Mouse (Mus musculus) megakaryocyte progenitor cell, adult 5-6 weeks (primary cell): ENCODE data around the gene Afap1. TPM values are rescaled to one million over a fixed set of nuclear protein-coding genes. Genes with fewer than 3 reads are reported as not detected.

ENCODE experiments used
- ATAC-seq: replicated peaks from 2 replicates; pipeline ENCODE4 v1.8.0; 2016; ENCODE audit warnings: mild to moderate bottlenecking, moderate TSS enrichment, inconsistent platforms; ENCODE audit not compliant: poor library complexity
- total RNA-seq, 2 experiments: library from RNA; stranded (forward) in 1 of 2; stranded (reverse) in 1 of 2; fragments of 157-497, 149-512 nt in 1 of 2; fragments of 200-1000 nt in 1 of 2; gene quantifications; 2 replicates each; pipeline versions ENCODE4 v1.2.3 to v1.2.4; 2015 to 2017

Afap1 gene
- total RNA-seq, 2 experiments from 2014 or later: 15.5 to 27.9 TPM

DNA sequence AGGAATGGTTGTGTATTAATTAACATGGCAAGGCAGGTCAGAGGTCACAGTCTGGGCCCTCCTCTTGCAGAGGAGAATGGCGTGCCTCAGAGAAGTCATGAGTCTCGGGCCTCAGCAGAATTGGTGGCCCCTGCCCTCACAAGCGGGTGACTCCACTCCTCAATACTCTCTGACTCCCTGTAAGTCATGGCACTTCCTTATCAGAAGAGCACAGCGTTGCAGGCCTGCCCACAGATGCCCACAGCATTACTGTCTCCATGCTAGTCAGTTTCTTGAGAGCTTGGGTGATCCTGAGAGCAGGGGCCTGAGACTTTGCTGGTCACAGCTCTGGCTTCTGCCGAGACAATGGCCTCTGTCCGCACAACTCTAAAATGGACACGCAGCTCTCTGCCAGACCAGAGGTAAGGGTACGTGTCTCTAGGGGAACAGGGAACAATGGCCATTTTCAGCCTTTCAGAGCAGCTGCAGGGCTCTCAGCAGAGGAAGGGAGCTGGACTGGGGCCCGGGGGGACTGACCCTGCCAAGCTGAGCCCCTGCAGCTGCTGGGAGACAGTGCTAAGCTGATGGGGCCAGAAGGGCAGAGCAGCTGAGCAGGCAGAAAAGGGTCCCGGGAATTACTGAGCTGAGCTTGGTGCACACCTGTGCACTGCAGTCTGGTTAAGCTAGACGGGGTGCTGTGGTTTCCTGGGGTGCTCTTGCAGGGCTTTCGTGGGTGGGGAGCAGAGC, 77.4 kb downstream of the Afap1 start:
- peak; percentile 82 for ATAC-seq

DNA sequence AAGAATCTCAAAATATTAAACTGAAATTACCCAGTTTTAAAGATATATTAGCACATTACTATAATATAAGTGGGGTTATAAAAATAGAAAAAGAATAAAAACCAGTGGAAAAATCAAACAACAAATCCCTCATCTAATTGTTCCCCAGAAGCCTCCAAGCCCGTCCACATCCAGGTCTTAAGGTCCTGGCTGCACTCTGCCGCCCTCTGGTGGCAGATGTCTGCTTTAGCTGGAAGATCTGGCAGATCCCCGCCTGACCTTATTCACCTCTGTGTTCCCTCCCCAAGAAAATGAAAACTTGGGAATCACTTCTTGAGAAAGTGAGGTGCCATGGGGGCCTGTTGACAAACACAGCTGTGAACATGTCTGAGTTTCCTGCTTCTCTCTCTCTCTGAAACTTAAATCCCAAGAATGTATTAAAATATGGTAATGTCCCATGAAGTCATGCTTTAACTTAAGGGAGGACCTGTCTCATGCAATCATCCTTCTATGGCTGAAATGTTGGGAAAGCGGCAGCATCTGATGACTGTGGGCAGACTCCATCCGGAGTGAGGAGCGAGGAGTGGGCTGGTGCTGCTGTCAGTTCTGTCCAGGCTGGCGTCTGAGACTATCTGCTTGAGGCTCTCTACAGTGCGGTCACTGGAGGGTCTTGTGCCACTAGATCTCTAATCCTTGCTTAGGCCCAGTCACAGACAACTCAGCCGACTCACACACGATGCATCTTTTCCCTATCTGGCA, 78.9 kb downstream of the Afap1 start:
- peak; percentile 62 for ATAC-seq

DNA sequence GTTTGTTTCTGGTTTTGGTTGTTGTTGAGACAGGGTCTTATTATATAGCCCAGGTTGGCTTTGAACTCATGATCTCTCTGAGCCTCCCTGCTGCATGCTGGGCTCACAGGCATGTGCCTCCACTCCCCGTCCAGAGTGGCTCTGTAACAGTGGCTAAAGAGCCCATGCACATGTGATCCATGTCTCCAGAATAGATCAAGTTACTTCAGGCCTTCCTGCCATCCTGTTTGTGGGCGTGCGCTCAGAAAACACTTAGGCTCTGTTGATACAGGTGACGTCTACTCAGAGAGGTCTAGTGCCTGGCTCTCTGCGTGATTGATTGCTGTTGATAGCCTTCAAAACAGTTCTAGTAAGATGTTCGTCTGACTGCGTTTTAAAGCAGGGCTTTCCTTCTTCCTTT, 79.6 kb downstream of the Afap1 start:
- no peak for ATAC-seq

DNA sequence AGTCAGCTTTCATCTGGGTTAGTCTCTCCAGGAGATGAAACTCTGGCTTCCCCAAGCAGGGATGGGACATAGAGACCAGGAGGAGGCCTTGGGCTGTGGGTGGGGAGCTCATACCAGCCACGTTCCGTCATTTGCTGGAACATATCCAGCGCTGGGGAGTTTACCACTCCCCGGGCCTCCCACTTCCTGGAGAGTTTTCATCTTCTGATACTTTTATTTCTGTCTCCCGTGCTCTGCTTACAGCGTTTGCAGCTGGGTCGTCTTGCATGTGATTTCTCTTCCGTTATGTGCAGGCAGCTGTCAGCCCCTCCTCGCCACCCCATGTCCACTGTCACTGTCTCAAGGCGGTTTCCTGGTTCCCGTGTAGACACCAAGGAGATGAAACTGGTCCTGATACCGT, 80.7 kb downstream of the Afap1 start:
- ATAC-seq: peak; percentile 26; the same call in 1 of the 2 replicates

DNA sequence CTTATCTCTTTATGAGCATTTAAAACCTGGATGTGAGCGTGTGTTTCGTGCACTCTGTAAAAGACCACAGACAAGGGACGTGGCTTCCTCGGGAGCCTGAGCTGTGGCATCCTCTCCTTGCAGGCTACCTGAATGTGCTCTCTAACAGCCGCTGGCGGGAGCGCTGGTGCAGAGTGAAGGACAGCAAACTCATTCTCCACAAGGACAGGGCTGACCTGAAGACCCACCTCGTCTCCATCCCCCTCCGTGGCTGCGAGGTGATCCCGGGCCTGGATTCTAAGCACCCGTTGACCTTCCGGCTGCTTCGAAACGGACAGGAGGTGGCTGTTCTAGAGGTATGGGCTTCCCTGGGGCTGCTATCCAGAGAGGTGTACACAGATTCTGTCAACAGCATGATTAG, 81.1 kb downstream of the Afap1 start:
- ATAC-seq: no peak

DNA sequence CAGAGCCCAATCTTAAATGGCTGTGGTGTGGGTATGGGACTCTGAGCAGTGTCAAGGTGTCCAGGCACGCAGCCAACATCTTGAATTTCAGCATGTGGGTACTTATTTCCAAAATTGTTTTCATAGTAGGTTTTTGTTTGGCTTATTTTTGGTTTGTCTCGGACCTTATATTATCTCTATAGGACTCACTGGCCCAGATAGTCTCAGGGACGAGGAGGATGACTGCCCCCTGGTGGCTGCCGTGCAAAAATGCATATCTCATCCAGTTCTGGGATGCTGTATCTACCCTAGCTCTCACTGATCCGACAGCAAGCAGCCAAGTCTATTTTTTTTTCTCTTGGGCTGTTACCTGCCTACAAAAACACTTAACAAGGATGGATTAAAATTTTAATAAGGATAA, 82.6 kb downstream of the Afap1 start:
- ATAC-seq: peak; percentile 81

DNA sequence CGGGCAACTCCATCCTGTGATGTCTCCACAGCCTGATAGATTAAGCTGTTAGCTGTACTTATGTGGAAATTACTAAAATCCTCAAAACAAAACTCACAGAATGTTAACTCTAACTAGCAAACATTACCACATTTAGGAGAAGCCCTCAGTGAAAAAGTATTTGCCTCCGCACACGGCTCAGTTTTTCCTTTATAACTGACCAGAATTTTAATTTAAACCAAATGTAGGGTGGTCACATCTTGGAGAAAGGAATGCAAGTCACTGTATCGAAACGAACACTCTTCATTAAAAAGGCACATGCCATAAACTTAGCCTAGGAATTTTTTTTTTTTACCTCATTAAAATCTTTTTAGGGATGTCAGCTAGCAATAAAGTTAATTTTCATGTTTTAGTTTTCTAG, 87.4 kb downstream of the Afap1 start:
- ATAC-seq: no peak

DNA sequence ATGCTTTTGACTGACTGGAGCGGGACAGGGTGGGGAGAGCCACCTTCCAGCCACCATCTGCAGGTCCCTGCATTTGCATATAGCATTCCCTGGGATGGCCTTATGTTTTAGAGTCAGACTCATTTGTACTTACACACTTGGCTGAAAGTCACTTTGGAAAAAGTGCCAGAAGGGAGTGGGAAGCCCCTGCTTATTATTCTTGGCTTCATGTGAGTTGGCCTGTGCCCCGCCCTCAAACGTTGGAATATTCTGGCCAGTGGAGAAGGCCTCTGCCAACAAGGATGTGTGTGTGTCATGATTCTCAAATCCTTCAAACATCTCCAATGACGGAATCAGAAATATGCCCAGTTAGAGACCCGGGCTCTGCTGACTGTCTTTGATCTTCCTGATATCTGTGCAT, 88.2 kb downstream of the Afap1 start:
- ATAC-seq: no peak

DNA sequence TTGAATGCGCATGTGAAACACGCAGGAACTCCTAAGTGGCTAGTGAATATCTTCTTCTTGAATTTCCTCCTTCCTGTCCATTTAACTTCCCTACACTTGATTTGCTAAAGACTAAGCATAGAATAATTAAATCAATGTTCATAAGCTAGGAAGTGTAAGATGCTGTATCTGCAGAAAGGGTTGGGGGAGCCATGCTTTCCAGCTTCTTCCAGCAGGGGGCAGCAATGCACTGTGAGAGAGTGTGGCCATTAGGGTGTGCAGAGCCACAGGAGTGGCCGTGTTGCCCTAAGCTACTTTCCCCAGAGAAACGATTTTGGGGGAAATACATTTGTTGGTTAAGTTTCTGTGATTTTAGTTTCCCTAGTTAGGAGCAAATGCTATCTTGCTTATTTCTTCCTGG, 88.9 kb downstream of the Afap1 start:
- peak; percentile 90 for ATAC-seq

DNA sequence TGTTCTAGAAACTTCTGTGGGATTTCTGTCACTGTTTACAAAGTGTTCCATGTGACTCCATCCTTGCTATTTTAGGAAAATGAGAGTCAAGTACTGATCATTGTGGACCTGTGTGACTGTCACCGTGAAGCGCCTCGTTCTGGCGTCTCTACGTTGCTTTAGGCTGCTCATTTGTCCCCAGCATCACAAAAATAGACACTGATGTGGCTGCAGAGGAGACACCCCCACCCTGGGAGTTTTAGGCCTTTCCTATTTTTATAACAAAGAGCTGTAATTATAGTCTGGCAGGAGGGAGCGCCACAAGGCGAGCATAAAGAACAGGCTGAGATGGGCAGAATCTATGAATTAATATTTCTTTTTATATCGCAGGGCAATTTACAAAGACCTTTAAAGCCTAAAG, 92.5 kb downstream of the Afap1 start:
- ATAC-seq: no peak

DNA sequence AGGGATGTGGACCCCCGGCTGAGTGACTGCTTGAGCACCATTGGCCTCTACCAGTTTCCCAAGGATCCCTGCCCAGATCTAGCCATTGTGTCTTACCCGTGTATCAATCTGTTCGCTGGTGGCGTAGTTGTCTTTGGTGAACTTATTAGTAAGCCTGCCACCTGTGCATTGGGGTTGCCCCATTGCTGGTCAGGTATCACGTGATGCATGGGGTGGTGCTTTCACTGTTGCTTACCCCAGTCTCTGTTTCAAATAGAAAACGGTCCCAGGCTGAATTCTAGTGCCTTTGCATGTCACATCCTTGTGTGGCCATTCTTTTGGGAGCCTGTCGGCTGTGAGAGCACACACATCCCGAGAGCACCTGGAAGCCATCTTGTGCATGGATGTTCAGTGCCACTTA, 95.0 kb downstream of the Afap1 start:
- ATAC-seq: no peak

DNA sequence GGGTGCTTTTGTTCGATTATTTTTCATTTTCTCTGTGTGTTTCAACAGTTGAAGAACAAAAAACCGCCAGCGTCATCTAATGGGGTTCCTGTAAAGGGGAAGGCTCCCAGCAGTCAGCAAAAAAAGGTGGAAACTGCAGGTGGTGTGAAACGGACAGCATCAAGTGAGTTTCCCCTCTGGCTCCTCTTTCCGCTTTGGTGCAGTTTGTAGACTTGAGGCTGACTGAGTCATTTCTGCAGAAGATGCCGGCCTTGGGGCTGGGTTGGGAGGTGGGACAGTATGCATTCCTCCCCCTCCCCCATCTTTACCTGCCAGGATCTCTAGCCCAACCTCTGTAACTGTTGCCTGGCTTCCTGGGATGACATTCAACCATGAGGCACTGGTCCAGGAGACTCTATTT, 96.4 kb downstream of the Afap1 start:
- ATAC-seq: no peak

DNA sequence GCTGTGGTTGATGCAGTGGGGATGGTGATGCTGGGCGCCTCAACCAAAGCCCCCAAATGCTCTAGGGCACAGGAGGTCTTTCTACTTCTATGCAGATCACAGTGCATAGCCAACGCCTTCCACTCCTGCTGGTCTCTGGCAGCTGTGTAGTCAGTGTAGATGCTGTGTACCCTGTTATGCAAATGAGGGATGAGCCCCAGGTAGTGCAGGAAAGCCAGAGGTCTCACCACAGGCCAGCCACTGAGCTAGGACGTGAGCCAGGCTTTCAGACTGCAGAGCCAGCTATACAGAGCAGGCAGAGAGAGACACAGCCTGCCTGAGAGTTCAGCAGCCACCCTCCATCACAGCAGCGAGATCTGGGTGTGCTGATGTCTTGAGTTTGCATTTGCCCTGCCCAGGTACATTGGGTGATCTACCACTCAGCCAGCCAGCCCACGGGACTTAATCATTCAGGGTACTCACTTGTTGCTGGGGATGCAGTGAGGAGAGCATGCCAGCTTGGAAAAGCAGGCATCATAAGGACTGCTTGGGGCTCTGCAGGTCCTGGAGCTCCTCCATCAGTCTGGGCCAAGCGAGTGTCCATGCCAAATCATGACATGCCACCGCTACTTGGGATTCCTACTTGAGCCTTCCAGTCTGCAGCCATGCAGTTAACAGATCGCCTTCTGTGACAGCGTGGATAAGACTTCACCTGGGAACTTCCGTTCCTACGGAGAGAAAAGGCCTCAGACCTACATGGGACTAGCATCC, 97.0 kb downstream of the Afap1 start:
- ATAC-seq: no peak

DNA sequence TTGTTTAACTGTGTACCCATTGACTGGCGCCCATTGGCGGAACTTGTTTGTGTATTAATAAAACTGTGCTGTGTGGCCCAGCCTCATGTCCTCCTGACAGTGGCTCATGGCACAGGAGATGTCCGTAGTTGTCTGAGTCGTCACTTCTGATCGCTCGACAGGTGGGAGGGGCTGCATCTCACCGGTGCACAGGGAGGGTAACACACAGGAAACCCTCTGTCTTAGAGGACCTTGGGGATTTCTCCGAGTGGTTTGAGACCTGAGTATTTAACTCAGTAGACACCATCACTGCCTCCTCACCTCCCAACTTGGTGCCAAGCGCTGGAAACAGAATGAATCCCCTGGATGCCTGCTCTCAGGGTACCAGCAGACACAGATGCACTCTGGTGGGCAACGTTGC, 110.7 kb downstream of the Afap1 start:
- no peak for ATAC-seq

DNA sequence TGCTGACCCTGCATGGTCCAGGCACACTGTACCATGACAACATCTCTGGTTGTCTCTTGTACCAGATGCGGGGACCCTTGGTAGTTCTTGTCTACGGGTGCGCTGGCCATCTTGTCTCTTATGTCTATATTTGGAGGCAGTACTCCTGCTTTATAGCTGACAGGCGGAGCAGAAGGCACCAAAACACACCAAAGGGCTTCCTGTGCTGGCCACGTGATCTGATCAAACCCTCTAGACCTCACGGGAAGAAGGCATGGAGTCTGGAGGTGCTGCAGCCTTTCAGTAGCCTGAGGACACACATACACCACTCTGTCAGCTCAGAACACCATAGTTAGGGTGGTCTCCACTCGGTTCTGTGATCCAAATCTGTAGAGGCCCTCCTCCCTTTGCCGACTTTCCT, 113.0 kb downstream of the Afap1 start:
- no peak for ATAC-seq

DNA sequence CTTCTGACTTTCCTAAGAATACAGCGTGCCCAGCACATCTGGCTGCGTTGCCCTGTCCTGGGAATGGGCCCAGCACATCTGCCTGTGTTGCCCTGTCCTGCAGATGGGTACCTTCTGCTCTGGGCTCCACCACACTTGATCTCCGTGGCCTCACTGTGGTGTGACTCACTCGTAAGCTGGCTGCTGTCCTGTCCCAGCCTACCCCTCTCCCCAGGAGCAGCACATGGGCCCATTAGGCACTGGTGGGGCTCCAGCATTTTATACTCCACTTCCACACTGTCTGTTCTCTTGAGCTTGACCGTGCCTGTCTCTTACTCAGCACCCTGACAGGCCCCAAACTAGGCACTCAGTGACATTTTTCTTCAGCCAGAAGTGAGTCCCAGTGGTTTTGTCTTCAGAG, 113.5 kb downstream of the Afap1 start:
- ATAC-seq: no peak

DNA sequence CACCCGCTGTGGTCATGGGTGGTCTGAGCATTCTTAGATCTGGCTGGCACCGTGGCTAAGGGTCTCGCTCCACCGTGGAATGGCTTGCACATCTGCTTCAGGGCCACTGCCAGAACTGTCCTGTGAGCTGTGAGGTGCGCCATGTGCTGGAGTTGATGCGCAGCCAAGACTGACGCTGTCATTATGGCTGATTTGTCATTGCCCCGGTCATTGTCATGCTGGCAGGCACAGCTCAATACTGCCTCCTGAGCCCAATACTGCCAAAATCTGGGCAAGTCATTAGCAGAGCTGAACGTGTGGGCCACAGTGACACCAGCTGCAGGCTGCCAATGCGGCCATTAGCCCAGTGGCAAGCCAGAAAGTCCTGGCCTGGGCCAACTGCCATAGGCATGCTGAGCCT, 114.5 kb downstream of the Afap1 start:
- no peak for ATAC-seq

DNA sequence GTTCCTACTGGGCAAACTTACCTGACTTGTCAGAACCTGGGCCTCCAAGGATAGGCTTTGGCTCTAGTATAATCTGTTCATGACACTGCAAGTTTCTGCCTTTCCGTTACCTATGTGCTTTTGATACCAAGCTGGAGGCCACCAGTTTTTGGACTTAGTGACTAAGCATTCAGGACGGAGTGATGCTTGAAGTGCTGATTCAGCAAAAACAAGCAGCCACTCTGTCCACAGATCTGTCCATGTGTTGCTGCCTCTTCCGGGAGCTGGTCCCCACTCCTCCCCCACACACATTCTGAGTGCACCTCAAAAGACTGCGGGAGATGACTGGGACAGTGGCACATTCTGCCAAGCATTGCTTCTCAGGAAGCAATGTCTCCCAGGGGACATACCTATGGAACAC, 116.3 kb downstream of the Afap1 start:
- ATAC-seq: no peak

DNA sequence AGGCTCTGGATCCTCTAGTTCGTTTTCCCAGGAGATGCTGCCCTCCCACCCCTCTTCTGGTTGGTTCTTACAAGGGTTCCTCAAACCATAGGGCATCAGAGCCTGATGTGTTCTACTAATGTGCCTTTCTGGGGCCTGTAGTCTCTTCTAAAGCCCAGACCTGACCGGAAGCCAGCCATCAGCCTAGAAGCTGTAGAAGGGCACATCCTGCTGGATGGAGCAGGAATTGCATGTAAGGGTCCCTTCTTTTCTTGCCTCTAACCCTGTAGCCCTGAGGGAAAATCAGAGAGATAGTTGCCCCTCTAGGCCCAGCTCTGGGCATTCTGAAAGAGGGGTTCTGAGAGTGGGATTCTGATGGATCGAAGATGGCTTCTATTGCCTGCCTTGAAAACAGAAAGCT, 125.2 kb downstream of the Afap1 start:
- no peak for ATAC-seq

DNA sequence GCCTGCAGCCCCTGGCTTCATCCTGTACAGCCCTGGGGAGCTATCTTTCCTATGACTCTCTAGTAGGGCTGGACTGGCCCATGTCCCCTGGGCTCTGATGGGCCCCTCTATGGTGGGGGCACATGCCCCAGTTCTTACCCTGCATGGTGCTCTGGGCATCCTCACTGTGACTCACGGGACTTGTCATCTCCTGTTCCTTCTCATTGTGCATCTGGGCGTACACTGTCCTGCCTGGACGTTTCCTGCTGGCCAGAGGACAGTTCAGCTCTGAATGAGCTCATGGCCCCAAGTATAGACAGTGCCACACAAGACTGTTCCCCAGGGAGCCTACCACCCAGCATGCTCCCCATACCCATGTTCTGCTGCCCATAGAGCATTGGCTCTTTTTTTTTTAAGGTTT, 128.0 kb downstream of the Afap1 start:
- no peak for ATAC-seq

DNA sequence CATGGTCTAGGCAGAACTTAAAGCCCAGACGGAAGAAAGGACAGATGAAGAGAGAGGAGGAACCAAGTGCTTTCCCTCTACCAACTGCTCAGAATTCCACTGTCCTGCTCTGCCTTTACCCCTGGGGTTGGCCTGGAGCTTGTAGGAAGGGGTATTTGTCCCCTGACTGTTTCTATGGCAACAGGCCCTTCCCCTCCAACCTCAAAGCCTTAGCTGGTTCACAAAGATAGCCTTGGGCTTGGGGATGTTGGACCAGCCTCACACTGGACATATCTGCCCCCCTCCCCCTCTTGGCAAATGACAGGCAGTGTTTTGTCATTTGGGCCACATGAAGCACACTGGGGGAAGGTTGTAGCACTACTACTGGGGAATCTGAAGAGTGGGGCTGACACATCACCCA, 129.2 kb downstream of the Afap1 start:
- ATAC-seq: no peak
